ENCODE assay signal across 8 mouse cellular contexts in the genomic region with DNA sequence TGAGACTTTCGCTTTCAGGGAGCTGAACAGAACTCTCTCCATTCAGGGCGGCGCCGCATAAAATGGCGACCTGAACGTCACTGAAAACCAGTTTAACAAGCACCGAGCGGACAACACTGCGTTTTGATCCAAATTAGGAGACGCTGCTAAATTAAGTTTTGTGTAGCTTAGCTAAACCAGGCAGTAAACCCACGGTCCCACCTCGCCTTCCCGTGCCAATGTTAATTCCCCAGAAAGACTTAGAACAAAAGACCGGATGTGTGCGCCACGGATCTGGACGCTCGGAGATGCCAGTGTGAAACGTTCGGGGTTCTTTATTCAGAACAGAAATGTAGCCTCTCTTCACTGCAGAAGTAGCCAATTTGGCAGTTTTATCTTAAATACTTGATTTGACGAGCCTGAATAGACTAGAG. TPM values are rescaled to one million over a fixed set of nuclear protein-coding genes. Genes with fewer than 3 reads are reported as not detected.
DNase-seq lines count a peak whose midpoint lies in the region; ATAC-seq lines count a peak whose summit lies in the region.

No protein-coding gene starts in this region.

- no peaks in the 10 kb centered on the region for H3K27me3 ChIP-seq in hindbrain, embryonic 15.5 days
- H3K27me3 ChIP-seq in megakaryocyte, embryonic 14.5 days (replicated peaks): no peaks in the 10 kb centered on the region

- no peaks in the 10 kb centered on the region for H3K9me3 ChIP-seq in hindbrain, embryonic 15.5 days
- H3K9me3 ChIP-seq in megakaryocyte, embryonic 14.5 days: no peaks in the 10 kb centered on the region

- no peaks in the 10 kb centered on the region for H3K36me3 ChIP-seq in hindbrain, embryonic 15.5 days
- H3K36me3 ChIP-seq in megakaryocyte, embryonic 14.5 days (replicated peaks; ENCODE audit: low read length): no peaks in the 10 kb centered on the region

- no peak for ATAC-seq in hindbrain, embryonic 15.5 days (ENCODE audit: low FRiP score, low read depth)

- peak; percentile 88 for DNase-seq in ES-CJ7 (ENCODE audit: low read depth, low spot score)
- peak; percentile 52 to 53 for DNase-seq in frontal cortex, postnatal 25 days (ENCODE audit: low spot score in 2 of 2)
- peak; percentile 44 to 76 for DNase-seq in left cerebral cortex, postnatal 10 days (ENCODE audit: extremely low spot score in 1 of 2, low spot score in 2 of 2)
- DNase-seq in right cerebral cortex, postnatal 14 days: peak; percentile 69
- DNase-seq in urinary bladder, postnatal 14 days (ENCODE audit: low spot score): peak; percentile 82

- peak overlapping the region; percentile 62 for H3K9ac ChIP-seq in hindbrain, embryonic 15.5 days

- H3K4me1 ChIP-seq in brown adipose tissue, adult 24 weeks (ENCODE audit: control insufficient read depth, insufficient read depth, insufficient read length, low read length): peaks cover 11% of the 10 kb centered on the region; the same call in 1 of the 2 replicates
- peaks cover 38% of the 10 kb centered on the region for H3K4me1 ChIP-seq in hindbrain, embryonic 15.5 days (replicated peaks)
- peaks cover 70% of the 10 kb centered on the region for H3K4me1 ChIP-seq in megakaryocyte, embryonic 14.5 days

- WGBS in hindbrain, embryonic 15.5 days: under 1% methylated on average over 21 of the region's 21 CpGs

- H3K27ac ChIP-seq in brown adipose tissue, adult 24 weeks (replicated peaks; ENCODE audit: low read depth, low read length): peak overlapping the region; percentile 99
- H3K27ac ChIP-seq in hindbrain, embryonic 15.5 days (replicated peaks): peak overlapping the region; percentile 93

- H3K4me2 ChIP-seq in hindbrain, embryonic 15.5 days: peak overlapping the region; percentile 93

- intact Hi-C loops in left cerebral cortex, postnatal 10 days (cut with DNase I): no loop called here

- peak overlapping the region; percentile 92 for H3K4me3 ChIP-seq in brown adipose tissue, adult 24 weeks (ENCODE audit: insufficient read depth, low read depth, low read length)
- H3K4me3 ChIP-seq in hindbrain, embryonic 15.5 days: peak overlapping the region; percentile 53
- peak overlapping the region; percentile 93 for H3K4me3 ChIP-seq in megakaryocyte, embryonic 14.5 days (replicated peaks)

RNA-seq across cellular contexts. Expression of a gene that starts 3.6 kb away (rescaled TPM):
- polyA plus RNA-seq in brown adipose tissue, adult 24 weeks (2012; ENCODE audit: insufficient read depth, insufficient read length, missing spikeins): not detected in 2 replicates
- polyA plus RNA-seq in hindbrain, embryonic 15.5 days (2015; fragmentation: Nextera tagmentation; extraction: Ambion mirVana): 35.1 and 51.2 TPM in 2 replicates
- total RNA-seq in left cerebral cortex, postnatal 10 days (2021): 100 to 1,000 TPM; 134 to 145 TPM
- polyA plus RNA-seq in megakaryocyte, embryonic 14.5 days (2012; ENCODE audit: insufficient read depth, low replicate concordance): 16.4 and 20.4 TPM in 2 replicates

RNA-seq across cellular contexts. Expression of a gene that starts 9.5 kb away (rescaled TPM):
- 1.1 and 2.5 TPM in 2 replicates for polyA plus RNA-seq in brown adipose tissue, adult 24 weeks (2012; ENCODE audit: insufficient read depth, insufficient read length, missing spikeins)
- polyA plus RNA-seq in hindbrain, embryonic 15.5 days (2015; fragmentation: Nextera tagmentation; extraction: Ambion mirVana): 1.2 and 2.0 TPM in 2 replicates
- 1 to 10 TPM; 8.4 to 9.1 TPM for total RNA-seq in left cerebral cortex, postnatal 10 days (2021)
- polyA plus RNA-seq in megakaryocyte, embryonic 14.5 days (2012; ENCODE audit: insufficient read depth, low replicate concordance): 4.6 and 5.9 TPM in 2 replicates

RNA-seq across cellular contexts. Expression of a gene that starts 10.9 kb away (rescaled TPM):
- polyA plus RNA-seq in brown adipose tissue, adult 24 weeks (2012; ENCODE audit: insufficient read depth, insufficient read length, missing spikeins): not detected in 2 replicates
- not detected in 2 replicates for polyA plus RNA-seq in hindbrain, embryonic 15.5 days (2015; fragmentation: Nextera tagmentation; extraction: Ambion mirVana)
- total RNA-seq in left cerebral cortex, postnatal 10 days (2021): 1 to 10 TPM; 5.8 to 9.4 TPM
- 9.6 TPM in 1 of 2 replicates, not detected in the other for polyA plus RNA-seq in megakaryocyte, embryonic 14.5 days (2012; ENCODE audit: insufficient read depth, low replicate concordance)

RNA-seq across cellular contexts. Expression of a gene that starts 11.0 kb away (rescaled TPM):
- 4.4 TPM in 1 of 2 replicates, not detected in the other for polyA plus RNA-seq in brown adipose tissue, adult 24 weeks (2012; ENCODE audit: insufficient read depth, insufficient read length, missing spikeins)
- 0.76 and 2.0 TPM in 2 replicates for polyA plus RNA-seq in hindbrain, embryonic 15.5 days (2015; fragmentation: Nextera tagmentation; extraction: Ambion mirVana)
- 10 to 100 TPM; 38.1 to 39.3 TPM for total RNA-seq in left cerebral cortex, postnatal 10 days (2021)
- 7.6 and 73.0 TPM in 2 replicates for polyA plus RNA-seq in megakaryocyte, embryonic 14.5 days (2012; ENCODE audit: insufficient read depth, low replicate concordance)

RNA-seq across cellular contexts. Expression of a gene that starts 13.8 kb away (rescaled TPM):
- not detected in 2 replicates for polyA plus RNA-seq in brown adipose tissue, adult 24 weeks (2012; ENCODE audit: insufficient read depth, insufficient read length, missing spikeins)
- polyA plus RNA-seq in hindbrain, embryonic 15.5 days (2015; fragmentation: Nextera tagmentation; extraction: Ambion mirVana): 2.5 and 3.1 TPM in 2 replicates
- 100 to 1,000 TPM in 1 of 2 experiments, 10 to 100 TPM in 1; 94.0 to 103 TPM for total RNA-seq in left cerebral cortex, postnatal 10 days (2021)
- polyA plus RNA-seq in megakaryocyte, embryonic 14.5 days (2012; ENCODE audit: insufficient read depth, low replicate concordance): 16.8 and 28.8 TPM in 2 replicates

Comparison
In these comparisons a context has a peak if more than half of its experiments do, and no peak if none do; other contexts are left out.
1. RNA of a gene that starts 3.6 kb away (polyA plus RNA-seq): 35.1 to 51.2 TPM in hindbrain, embryonic 15.5 days and 16.4 to 20.4 TPM in megakaryocyte, embryonic 14.5 days; not detected in brown adipose tissue, adult 24 weeks; every median in the first group is over 10 times any median in the second.
2. Peak in every context shown above with its lines, with median percentiles within 50 percentile points of each other: DNase-seq and H3K4me3 ChIP-seq.